Mouse (Mus musculus): ENCODE results near the gene Supt20. TPM values are rescaled to one million over a fixed set of nuclear protein-coding genes. Genes with fewer than 3 reads are reported as not detected.

Gene Supt20
- polyA plus RNA-seq, 1 experiment from 2014 or later = 91.3 TPM

DNA sequence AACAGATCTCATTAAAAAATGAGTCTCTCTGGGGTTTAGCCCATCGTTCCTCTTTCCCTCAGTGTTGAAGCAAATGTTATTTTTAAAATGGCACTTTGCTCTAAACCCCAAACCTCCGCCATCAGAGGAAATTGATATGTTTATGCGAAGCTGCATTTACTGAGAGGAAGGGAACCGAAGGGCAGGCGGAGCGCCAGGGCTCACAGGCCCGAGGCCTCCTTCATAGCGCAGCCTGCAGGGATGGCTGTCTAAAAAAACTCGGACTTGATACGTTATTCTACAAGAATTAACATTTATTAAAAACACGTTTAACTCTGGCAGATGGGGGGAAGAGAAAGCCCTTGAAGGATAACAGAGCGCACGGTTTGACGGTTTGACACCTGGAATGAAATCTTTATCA, 73.4 kb downstream of the Supt20 start:
- H3K4me2 ChIP-seq (ENCODE audit: low read depth, low read length) = no peak overlapping the region; the same call in 1 of the 2 replicates
- no peaks in the 10 kb centered on the region for H3K9me3 ChIP-seq (ENCODE audit: control insufficient read depth, low read length)
- no peaks in the 10 kb centered on the region for H3K36me3 ChIP-seq (ENCODE audit: control insufficient read depth, insufficient read depth, low read length)
- H3K27ac ChIP-seq (replicated peaks; ENCODE audit: low read depth, low read length) = no peak overlapping the region
- no peaks in the 10 kb centered on the region for H3K27me3 ChIP-seq (replicated peaks; ENCODE audit: control insufficient read depth, insufficient read depth, low read length)
- DNase-seq (ENCODE audit: low spot score) (peak; percentile 63), ATAC-seq (ENCODE audit: low read depth) (no peak)
- no peaks in the 10 kb centered on the region for H3K4me1 ChIP-seq (ENCODE audit: control insufficient read depth, insufficient read depth, low read length)
- no peak overlapping the region for H3K9ac ChIP-seq (ENCODE audit: low read depth, low read length)
- no peak overlapping the region for H3K4me3 ChIP-seq (ENCODE audit: low read depth, low read length)
- 58% methylated on average over 14 of the region's 14 CpGs for WGBS

DNA sequence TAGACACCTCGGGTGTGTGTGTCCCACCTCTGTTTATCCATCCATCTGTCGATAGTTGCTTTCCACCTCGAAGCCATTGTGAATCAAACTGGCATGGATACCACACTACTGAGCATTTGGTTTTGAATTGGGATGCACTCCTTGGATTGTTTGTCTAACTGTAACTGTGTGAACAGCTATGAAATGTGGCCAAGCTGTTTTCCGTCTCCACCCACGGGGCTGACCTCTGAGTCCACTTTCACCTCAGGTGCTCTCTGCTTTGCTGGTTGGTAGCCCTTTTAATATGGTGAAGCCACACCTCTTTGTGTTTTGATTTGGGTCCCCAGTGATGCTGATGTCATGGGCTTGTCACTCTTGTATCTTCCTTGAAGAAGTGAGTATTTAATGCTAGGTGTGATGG, 74.2 kb downstream of the Supt20 start:
- H3K9ac ChIP-seq (ENCODE audit: low read depth, low read length) = no peak overlapping the region
- H3K9me3 ChIP-seq (ENCODE audit: control insufficient read depth, low read length) = no peaks in the 10 kb centered on the region
- H3K4me3 ChIP-seq (ENCODE audit: low read depth, low read length) = no peak overlapping the region
- no peaks in the 10 kb centered on the region for H3K27me3 ChIP-seq (replicated peaks; ENCODE audit: control insufficient read depth, insufficient read depth, low read length)
- 85% methylated on average over 5 of the region's 5 CpGs for WGBS
- ATAC-seq (ENCODE audit: low read depth) (no peak), DNase-seq (ENCODE audit: low spot score) (no peak)
- H3K4me1 ChIP-seq (ENCODE audit: control insufficient read depth, insufficient read depth, low read length) = no peaks in the 10 kb centered on the region
- H3K36me3 ChIP-seq (ENCODE audit: control insufficient read depth, insufficient read depth, low read length) = no peaks in the 10 kb centered on the region
- H3K4me2 ChIP-seq (ENCODE audit: low read depth, low read length) = no peak overlapping the region
- no peak overlapping the region for H3K27ac ChIP-seq (replicated peaks; ENCODE audit: low read depth, low read length)

DNA sequence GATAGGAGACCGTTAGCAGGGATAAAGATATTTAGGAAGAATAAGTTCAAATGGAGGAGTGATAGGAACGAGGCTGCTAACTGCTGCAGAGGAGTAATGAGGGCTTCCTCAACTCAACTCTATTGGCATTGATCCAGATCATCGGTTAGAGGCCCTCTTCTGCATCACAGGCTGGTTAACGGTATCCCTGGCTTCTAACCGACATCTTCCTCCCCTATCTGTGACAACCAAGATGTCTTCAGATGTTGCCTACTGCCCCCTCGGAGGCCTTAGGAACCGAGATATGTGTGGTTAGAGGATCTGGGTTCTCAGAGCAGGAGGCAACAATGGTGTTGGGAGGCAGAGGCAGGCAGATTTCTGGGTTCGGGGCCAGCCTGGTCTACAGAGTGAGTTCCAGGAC, 76.0 kb downstream of the Supt20 start:
- H3K9me3 ChIP-seq (ENCODE audit: control insufficient read depth, low read length) = 0 out of 2 replicates have a peak, but pooled peaks cover under 1% of the 10 kb centered on the region
- H3K4me2 ChIP-seq (ENCODE audit: low read depth, low read length) = no peak overlapping the region
- DNase-seq (ENCODE audit: low spot score) (no peak), ATAC-seq (ENCODE audit: low read depth) (no peak)
- H3K4me3 ChIP-seq (ENCODE audit: low read depth, low read length) = no peak overlapping the region
- WGBS = 90% methylated on average over 8 of the region's 8 CpGs
- H3K4me1 ChIP-seq (ENCODE audit: control insufficient read depth, insufficient read depth, low read length) = no peaks in the 10 kb centered on the region
- H3K36me3 ChIP-seq (ENCODE audit: control insufficient read depth, insufficient read depth, low read length) = no peaks in the 10 kb centered on the region
- no peak overlapping the region for H3K27ac ChIP-seq (replicated peaks; ENCODE audit: low read depth, low read length)
- no peak overlapping the region for H3K9ac ChIP-seq (ENCODE audit: low read depth, low read length)
- no peaks in the 10 kb centered on the region for H3K27me3 ChIP-seq (replicated peaks; ENCODE audit: control insufficient read depth, insufficient read depth, low read length)

DNA sequence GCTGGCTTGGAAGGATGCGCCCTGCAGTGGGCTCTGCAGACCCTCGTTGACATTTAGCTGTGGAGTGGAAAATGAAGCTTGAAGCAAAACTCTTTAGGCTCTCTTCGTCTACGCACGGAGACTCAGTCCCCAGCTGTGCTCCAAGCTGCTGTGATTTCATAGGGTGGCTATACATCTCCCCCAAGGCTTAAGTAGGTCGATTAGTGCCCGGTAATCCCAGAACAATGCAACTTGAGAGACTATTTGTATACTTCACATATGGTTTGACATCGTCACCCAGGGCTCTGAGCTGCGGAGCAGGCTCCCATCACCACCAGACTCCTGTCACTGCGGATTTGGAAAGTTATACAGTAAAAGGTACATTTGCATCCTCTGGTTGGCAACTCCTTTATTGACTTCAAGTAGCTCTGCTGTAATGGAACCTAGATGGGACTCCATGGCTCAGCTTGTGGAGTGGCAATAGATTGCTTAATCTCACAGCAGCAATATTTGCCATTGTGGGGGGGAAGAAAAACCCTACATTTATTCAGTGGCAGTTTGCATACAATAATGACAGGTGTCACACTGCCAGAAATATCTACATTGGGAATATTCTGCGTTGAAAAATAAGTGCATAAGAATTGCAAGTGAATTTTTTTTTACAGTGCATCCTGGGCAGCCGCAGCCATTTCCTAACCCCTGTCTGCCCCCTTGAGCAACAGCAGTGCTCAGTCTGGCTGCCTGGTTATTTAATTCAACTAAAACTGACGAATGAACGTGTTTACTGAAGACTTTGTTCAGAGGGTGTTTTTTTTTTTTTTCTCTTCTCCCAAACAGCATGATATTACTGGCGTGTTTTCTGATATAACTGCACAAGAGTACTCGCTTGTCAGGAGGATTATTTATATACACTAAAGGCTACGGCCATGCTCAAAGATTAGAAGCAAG, 77.0 kb downstream of the Supt20 start:
- no peak overlapping the region for H3K4me3 ChIP-seq (ENCODE audit: low read depth, low read length)
- no peak overlapping the region for H3K9ac ChIP-seq (ENCODE audit: low read depth, low read length)
- H3K4me1 ChIP-seq (ENCODE audit: control insufficient read depth, insufficient read depth, low read length) = no peaks in the 10 kb centered on the region
- DNase-seq (ENCODE audit: low spot score) (peak; percentile 17), ATAC-seq (ENCODE audit: low read depth) (peak; percentile 56; the same call in 1 of the 2 replicates)
- no peak overlapping the region for H3K27ac ChIP-seq (replicated peaks; ENCODE audit: low read depth, low read length)
- H3K27me3 ChIP-seq (replicated peaks; ENCODE audit: control insufficient read depth, insufficient read depth, low read length) = no peaks in the 10 kb centered on the region
- 67% methylated on average over 17 of the region's 17 CpGs for WGBS
- no peaks in the 10 kb centered on the region for H3K36me3 ChIP-seq (ENCODE audit: control insufficient read depth, insufficient read depth, low read length)
- H3K4me2 ChIP-seq (ENCODE audit: low read depth, low read length) = no peak overlapping the region
- 0 out of 2 replicates have a peak, but pooled peaks cover 3% of the 10 kb centered on the region for H3K9me3 ChIP-seq (ENCODE audit: control insufficient read depth, low read length)

DNA sequence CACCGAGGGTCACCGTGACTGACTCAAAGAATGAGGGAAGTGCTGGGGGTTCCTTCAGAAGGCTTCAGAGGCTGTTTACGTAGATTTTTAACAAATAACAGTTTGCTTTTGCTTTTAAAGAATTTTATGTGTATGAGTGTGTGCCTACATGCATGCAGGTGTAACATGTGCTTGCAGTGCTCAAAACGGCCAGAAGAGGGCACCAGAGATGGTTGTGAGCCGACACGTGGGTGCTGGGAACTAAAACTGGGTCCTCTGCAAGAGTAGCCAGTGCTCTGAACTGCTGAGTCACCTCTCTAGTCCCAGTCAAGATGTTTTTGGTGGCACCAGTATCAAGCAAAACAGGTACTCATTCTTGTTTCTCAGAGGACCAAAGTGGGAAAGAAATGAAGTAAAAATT, 81.0 kb downstream of the Supt20 start:
- no peak for ATAC-seq (ENCODE audit: low read depth)
- no peaks in the 10 kb centered on the region for H3K27me3 ChIP-seq (replicated peaks; ENCODE audit: control insufficient read depth, insufficient read depth, low read length)
- 80% methylated on average over 6 of the region's 6 CpGs for WGBS

DNA sequence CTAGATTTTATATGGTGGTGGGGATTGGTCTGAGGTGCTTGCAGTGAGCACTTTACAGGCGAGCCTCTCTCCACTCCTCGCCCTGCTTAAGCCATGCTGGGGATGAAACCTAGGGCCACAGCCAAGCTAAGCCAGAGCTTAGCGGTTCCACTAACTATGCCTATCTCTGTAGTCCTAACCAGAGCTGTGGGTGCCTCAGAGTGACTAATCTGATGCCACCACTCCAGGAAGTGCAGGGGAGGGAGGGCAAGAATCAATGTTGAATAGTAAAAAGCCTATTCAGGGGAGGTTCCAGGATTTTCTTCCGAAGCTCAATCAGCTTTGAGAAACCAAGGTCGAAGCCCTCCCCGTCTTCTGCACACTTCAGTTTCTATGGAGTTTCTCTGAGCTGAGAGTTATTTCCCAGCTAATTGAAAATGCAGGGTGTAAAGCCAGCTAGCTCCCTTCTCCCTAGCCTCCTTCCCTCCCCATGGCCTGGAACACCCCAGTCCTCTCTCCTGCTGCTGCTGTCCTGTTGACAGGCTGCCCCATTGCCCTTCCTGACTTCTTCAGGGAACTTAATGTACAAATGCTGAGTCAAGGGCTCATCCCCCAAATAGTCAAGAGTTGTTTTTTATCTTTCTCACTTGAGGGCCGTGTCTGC, 83.5 kb downstream of the Supt20 start:
- H3K27ac ChIP-seq (replicated peaks; ENCODE audit: low read depth, low read length) = no peak overlapping the region
- DNase-seq (ENCODE audit: low spot score) (no peak), ATAC-seq (ENCODE audit: low read depth) (no peak)
- H3K9ac ChIP-seq (ENCODE audit: low read depth, low read length) = no peak overlapping the region
- WGBS = 76% methylated on average over 7 of the region's 7 CpGs
- no peaks in the 10 kb centered on the region for H3K27me3 ChIP-seq (replicated peaks; ENCODE audit: control insufficient read depth, insufficient read depth, low read length)
- 0 out of 2 replicates have a peak, but pooled peaks cover 6% of the 10 kb centered on the region for H3K9me3 ChIP-seq (ENCODE audit: control insufficient read depth, low read length)
- H3K4me1 ChIP-seq (ENCODE audit: control insufficient read depth, insufficient read depth, low read length) = no peaks in the 10 kb centered on the region
- H3K4me2 ChIP-seq (ENCODE audit: low read depth, low read length) = no peak overlapping the region
- no peak overlapping the region for H3K4me3 ChIP-seq (ENCODE audit: low read depth, low read length)
- 0 out of 2 replicates have a peak, but pooled peaks cover 2% of the 10 kb centered on the region for H3K36me3 ChIP-seq (ENCODE audit: control insufficient read depth, insufficient read depth, low read length)

More for the DNA sequence above, 81.0 kb downstream of the Supt20 start:
- no peak overlapping the region for H3K4me2 ChIP-seq (ENCODE audit: low read depth, low read length)
- H3K9ac ChIP-seq (ENCODE audit: low read depth, low read length) = no peak overlapping the region
- no peak for DNase-seq (ENCODE audit: low spot score)
- H3K4me3 ChIP-seq (ENCODE audit: low read depth, low read length) = no peak overlapping the region
- no peak overlapping the region for H3K27ac ChIP-seq (replicated peaks; ENCODE audit: low read depth, low read length)
- H3K36me3 ChIP-seq (ENCODE audit: control insufficient read depth, insufficient read depth, low read length) = no peaks in the 10 kb centered on the region
- no peaks in the 10 kb centered on the region for H3K4me1 ChIP-seq (ENCODE audit: control insufficient read depth, insufficient read depth, low read length)
- H3K9me3 ChIP-seq (ENCODE audit: control insufficient read depth, low read length) = 0 out of 2 replicates have a peak, but pooled peaks cover 3% of the 10 kb centered on the region

Other genes starting within 250 kb of the Supt20 start
- 0.57 TPM in 1 of 2 replicates, not detected in the other for gene Gm21958, start 21.5 kb downstream of the Supt20 start, polyA plus RNA-seq (2014; fragmentation: Nextera tagmentation; extraction: Ambion mirVana)
- 112 and 113 TPM in 2 replicates for gene Exosc8, start 42.6 kb downstream of the Supt20 start, polyA plus RNA-seq (2014; fragmentation: Nextera tagmentation; extraction: Ambion mirVana)
- gene Alg5, start 42.7 kb downstream of the Supt20 start, polyA plus RNA-seq (2014; fragmentation: Nextera tagmentation; extraction: Ambion mirVana) = 66.3 and 71.5 TPM in 2 replicates
- gene Smad9, start 62.8 kb downstream of the Supt20 start, polyA plus RNA-seq (2014; fragmentation: Nextera tagmentation; extraction: Ambion mirVana) = 2.0 and 2.1 TPM in 2 replicates
- gene Rfxap, start 115.0 kb downstream of the Supt20 start, polyA plus RNA-seq (2014; fragmentation: Nextera tagmentation; extraction: Ambion mirVana) = 37.6 and 43.0 TPM in 2 replicates
- gene Sertm1, start 223.1 kb downstream of the Supt20 start, polyA plus RNA-seq (2014; fragmentation: Nextera tagmentation; extraction: Ambion mirVana) = 0.21 and 0.52 TPM in 2 replicates

Measured in embryonic facial prominence, embryonic 14.5 days (tissue).